Mouse (Mus musculus) liver, embryonic 11.5 days (tissue): ENCODE data around the gene Ap4e1. TPM values are rescaled to one million over a fixed set of nuclear protein-coding genes. Genes with fewer than 3 reads are reported as not detected.

Experiments
- ATAC-seq: fragments of 200-750 bp; cut with Nextera tagmentation; replicated peaks from 2 replicates; pipeline ENCODE4 v1.8.0; 2017; ENCODE audit warnings: moderate number of reproducible peaks, mild to moderate bottlenecking, moderate TSS enrichment, moderate library complexity; ENCODE audit not compliant: low FRiP score
- DNase-seq: peaks from one replicate; pipeline ENCODE4 v3.0.0-alpha.2; 2017; ENCODE audit warnings: low spot score
- H3K27ac ChIP-seq: fragments of 300-500 bp; sonication (generic); 2 replicates; pipeline ENCODE4 v1.5.1; 2014; ENCODE audit warnings: mild to moderate bottlenecking, low read depth, low read length, control low read depth
- H3K27me3 ChIP-seq: fragments of 300-500 bp; sonication (generic); replicated peaks from 2 replicates; pipeline ENCODE4 v1.6.1; 2014; ENCODE audit warnings: low read length, mixed read lengths; ENCODE audit not compliant: control insufficient read depth, insufficient read depth
- H3K36me3 ChIP-seq: fragments of 300-500 bp; sonication (generic); 2 replicates; pipeline ENCODE4 v1.6.1; 2014; ENCODE audit warnings: mild to moderate bottlenecking, low read length, moderate library complexity, mixed read lengths; ENCODE audit not compliant: control insufficient read depth, insufficient read depth
- H3K4me1 ChIP-seq: fragments of 300-500 bp; sonication (generic); replicated peaks from 2 replicates; pipeline ENCODE4 v1.6.1; 2014; ENCODE audit warnings: low read length, mixed read lengths; ENCODE audit not compliant: control insufficient read depth, insufficient read depth
- H3K4me2 ChIP-seq: fragments of 300-500 bp; sonication (generic); 2 replicates; pipeline ENCODE4 v1.6.1; 2014; ENCODE audit warnings: mild to moderate bottlenecking, control low read depth, moderate library complexity
- H3K4me3 ChIP-seq: fragments of 300-500 bp; sonication (generic); 2 replicates; pipeline ENCODE4 v1.5.1; 2014; ENCODE audit warnings: low read depth, low read length, control low read depth
- H3K9ac ChIP-seq: fragments of 300-500 bp; sonication (generic); 2 replicates; pipeline ENCODE4 v1.6.1; 2014; ENCODE audit warnings: low read depth, low read length, control low read depth
- H3K9me3 ChIP-seq: fragments of 300-500 bp; sonication (generic); 2 replicates; pipeline ENCODE4 v1.6.1; 2016; ENCODE audit warnings: low read length, inconsistent platforms, mixed read lengths; ENCODE audit not compliant: control insufficient read depth
- WGBS: fragments of 180-500 bp; shearing (Covaris S2); extraction: QIAGEN DNeasy Blood & Tissue Kit; methylation state at CpG from one replicate; pipeline ENCODE4 v1.1.7; 2014; 5-methylcytosine and 5-hydroxymethylcytosine counted together
- polyA plus RNA-seq: library from polyadenylated mRNA; unstranded; fragments of >200 nt; fragmentation: Nextera tagmentation; extraction: Ambion mirVana; gene quantifications from 2 replicates; pipeline ENCODE4 v1.2.1, GENCODE M21; 2014

Gene Ap4e1
- 13.3 and 13.9 TPM in 2 replicates for polyA plus RNA-seq

DNA sequence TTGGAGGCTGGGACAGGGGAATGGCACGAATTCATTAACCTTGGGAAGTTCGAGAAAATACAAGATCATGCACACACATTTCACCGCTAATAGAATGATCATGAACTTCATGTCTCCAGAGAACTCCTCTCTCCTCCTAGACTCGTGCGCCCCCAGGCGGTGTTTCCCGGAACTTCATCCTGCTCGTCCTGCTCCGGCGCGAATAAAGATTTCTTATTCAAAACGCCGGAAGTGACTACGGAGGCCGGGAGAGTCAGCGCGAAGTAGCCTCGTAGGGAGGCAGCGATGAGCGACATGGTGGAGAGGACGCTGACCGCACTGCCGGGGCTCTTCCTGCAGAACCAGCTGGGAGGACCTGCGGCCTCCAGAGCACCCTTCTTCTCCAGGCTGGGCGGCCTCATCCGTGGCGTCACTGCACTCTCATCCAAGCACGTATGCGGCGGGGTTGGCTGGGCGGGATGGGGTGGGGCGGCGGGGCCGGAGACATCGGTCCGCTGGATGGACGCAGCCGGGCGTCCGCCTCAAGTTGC, at the start of gene Ap4e1:
TSS of gene Ap4e1 (plus strand) at position 249 of the 530 bp plus-strand sequence.
- peaks cover 6% of the 10 kb centered on the region for H3K4me1 ChIP-seq
- peak; percentile 99 for DNase-seq
- peak within 1 kb of the TSS; percentile 80 for H3K4me3 ChIP-seq
- peak within 1 kb of the TSS; percentile 78 for H3K4me2 ChIP-seq
- no peaks in the 10 kb centered on the region for H3K27me3 ChIP-seq
- no peaks in the 10 kb centered on the region for H3K9me3 ChIP-seq
- ATAC-seq = peak; percentile 84
- WGBS = under 1% methylated on average over 40 of the region's 40 CpGs
- no peak within 1 kb of the TSS for H3K27ac ChIP-seq
- H3K36me3 ChIP-seq = peaks cover 4% of the 10 kb centered on the region
- peak within 1 kb of the TSS; percentile 70 for H3K9ac ChIP-seq

DNA sequence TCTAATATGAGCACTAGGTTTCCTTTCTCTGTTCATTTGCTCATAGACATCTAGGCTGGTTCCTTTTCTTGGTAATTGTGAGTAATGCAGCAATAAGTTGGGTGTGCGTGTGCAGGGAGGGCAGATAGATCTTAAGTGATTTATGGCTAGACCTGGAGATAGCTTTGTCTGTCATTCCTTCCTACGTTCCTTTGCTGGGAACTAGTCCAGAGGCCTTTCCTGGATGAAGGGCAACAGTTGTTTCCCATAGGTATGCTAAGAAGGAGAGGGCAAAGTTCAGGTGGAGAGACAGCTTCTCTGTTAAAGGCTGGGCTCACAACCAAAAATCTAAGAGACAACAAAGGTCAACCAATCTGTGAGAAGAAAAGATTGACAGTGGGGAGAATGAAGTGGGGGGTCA, 46.8 kb upstream of the Ap4e1 start:
- Histone ChIP-seq H3K36me3 (no peaks in the 10 kb centered on the region), H3K4me1 (no peaks in the 10 kb centered on the region), H3K27ac (no peak overlapping the region), H3K9ac (no peak overlapping the region), H3K27me3 (no peaks in the 10 kb centered on the region), H3K9me3 (no peaks in the 10 kb centered on the region), H3K4me3 (no peak overlapping the region), H3K4me2 (no peak overlapping the region)
- ATAC-seq (no peak), DNase-seq (no peak)
- 81% methylated on average over 2 of the region's 2 CpGs for WGBS

DNA sequence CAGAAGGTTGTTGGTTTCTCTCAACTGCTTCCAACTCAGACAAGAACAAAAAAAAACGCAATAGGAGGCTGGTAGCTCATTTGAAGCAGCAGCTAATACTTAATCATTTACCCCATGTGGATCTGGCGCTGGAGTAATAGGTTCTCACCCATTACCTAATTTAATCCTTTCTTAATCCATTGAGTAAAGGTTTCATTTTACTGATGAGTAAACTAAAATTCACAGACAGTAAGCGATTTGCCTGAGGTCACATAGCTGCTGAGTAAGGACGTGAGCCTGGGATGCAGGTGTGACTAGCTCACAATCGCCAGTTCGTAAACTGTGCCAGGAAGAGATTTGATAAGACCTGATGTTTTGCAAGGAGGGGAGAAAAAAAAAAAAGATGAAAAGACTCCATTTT, 31.1 kb upstream of the Ap4e1 start:
- no peaks in the 10 kb centered on the region for H3K9me3 ChIP-seq
- H3K9ac ChIP-seq = no peak overlapping the region
- no peaks in the 10 kb centered on the region for H3K4me1 ChIP-seq
- WGBS = 64% methylated on average over 6 of the region's 6 CpGs
- H3K27ac ChIP-seq = no peak overlapping the region
- H3K36me3 ChIP-seq = no peaks in the 10 kb centered on the region
- DNase-seq (no peak), ATAC-seq (no peak)
- no peak overlapping the region for H3K4me2 ChIP-seq
- no peak overlapping the region for H3K4me3 ChIP-seq
- no peaks in the 10 kb centered on the region for H3K27me3 ChIP-seq

DNA sequence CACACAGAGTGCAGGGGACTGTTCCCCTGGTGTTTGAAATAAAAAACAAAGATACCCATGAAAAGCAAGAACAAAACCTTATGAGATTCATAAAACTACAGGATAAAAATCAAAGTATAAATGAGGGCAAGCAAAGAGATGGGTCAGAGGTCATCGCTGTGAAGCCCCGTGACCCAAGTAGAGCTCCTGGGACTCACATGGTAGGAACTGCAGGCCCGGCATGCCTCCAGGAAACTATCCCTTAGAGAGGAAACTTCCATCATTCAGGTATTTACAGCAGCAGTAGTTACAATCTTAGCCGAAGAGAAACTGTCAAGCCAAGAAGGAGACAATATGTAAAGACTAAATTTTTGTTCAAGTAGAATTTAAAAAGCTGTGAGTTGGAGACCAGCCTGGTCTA, 25.3 kb upstream of the Ap4e1 start:
- ATAC-seq = no peak
- no peak overlapping the region for H3K4me3 ChIP-seq

DNA sequence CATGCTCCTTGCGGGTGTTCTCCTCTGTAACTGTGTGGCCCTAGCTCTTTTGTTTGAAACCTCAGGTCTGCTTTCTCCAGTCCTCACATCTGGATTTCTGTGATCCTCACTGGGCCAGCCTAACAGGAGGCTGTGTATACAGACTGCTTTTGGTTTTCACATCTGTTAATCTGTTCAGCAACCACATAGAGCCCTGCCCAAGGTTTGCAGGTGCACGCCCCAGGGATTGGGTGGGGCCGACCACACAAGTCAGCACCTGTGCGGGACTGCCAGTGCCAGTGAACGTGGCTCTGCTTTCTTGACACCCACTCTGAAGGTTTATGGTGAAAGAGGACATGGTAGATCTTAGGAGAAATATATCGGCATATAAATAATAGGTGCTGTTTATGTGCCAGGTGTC, 18.6 kb upstream of the Ap4e1 start:
- H3K9ac ChIP-seq = no peak overlapping the region
- H3K4me3 ChIP-seq = no peak overlapping the region
- 79% methylated on average over 6 of the region's 6 CpGs for whole genome bisulfite sequencing
- no peaks in the 10 kb centered on the region for H3K27me3 ChIP-seq
- no peaks in the 10 kb centered on the region for H3K36me3 ChIP-seq
- DNase-seq = no peak
- no peak overlapping the region for H3K4me2 ChIP-seq
- no peaks in the 10 kb centered on the region for H3K9me3 ChIP-seq
- no peak for ATAC-seq
- no peaks in the 10 kb centered on the region for H3K4me1 ChIP-seq
- no peak overlapping the region for H3K27ac ChIP-seq

More for the DNA sequence above, 25.3 kb upstream of the Ap4e1 start:
- no peaks in the 10 kb centered on the region for H3K4me1 ChIP-seq
- no peaks in the 10 kb centered on the region for H3K9me3 ChIP-seq
- 71% methylated on average over 4 of the region's 4 CpGs for WGBS
- no peak for DNase-seq
- no peak overlapping the region for H3K9ac ChIP-seq
- no peak overlapping the region for H3K27ac ChIP-seq
- no peak overlapping the region for H3K4me2 ChIP-seq
- H3K27me3 ChIP-seq = no peaks in the 10 kb centered on the region
- no peaks in the 10 kb centered on the region for H3K36me3 ChIP-seq

DNA sequence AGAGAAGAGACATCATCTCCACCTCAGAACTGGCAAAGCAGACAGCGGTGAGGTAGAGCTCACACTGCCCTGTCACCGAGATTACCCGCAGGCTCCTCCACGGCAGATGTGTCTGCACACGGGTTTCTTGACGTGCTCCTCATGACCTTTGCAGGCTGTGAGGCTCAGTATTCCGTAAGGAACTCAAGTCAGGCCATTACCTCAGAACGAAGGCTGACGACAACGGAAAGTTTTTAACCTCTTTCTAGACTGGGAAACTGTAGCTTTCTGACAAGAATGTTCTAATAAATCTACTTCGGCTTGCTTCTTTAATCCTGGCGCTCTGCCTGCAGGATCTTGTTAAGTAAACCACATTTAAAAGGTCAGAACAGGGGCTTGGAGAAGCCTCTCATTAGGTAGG, 15.8 kb upstream of the Ap4e1 start:
- Histone ChIP-seq H3K27me3 (no peaks in the 10 kb centered on the region), H3K4me3 (no peak overlapping the region), H3K4me1 (no peaks in the 10 kb centered on the region), H3K27ac (no peak overlapping the region), H3K4me2 (no peak overlapping the region), H3K36me3 (no peaks in the 10 kb centered on the region), H3K9ac (no peak overlapping the region), H3K9me3 (no peaks in the 10 kb centered on the region)
- 66% methylated on average over 12 of the region's 12 CpGs for WGBS
- ATAC-seq (no peak), DNase-seq (no peak)

DNA sequence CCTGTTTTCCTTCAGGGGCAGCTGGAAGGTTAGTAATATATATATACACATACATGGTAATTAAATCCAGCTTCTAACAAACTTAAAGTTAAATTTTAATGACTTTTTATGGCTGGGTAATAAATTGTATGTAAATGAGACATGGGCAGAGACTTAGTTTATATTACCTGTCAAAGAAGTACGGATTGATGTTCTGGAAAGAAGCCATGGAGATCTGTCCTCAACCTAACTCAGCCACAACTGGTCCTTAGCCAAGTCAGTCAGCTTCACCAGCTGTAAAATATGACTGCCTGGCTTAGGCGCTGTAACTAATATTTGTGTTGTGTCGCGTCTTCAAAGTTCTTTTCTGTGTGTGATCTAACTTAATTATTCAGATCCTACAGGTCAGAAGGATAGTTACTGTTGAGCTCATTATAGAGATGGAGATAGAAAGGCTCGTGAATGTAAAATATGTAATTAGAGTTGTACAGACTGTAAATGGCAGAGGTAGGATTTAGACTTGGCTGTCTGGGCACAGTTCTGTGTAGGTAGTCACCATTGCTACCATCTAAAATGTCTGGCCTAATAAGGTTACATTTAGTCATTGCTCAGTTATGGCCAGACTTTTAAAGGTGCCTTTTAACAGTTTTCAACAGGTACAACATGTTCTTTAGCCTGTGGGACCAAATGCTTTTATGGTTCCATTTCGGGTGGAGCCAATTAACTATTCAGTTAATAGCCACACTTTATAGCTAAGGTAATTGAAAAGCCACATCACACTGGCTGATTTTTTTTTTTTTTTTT, 13.9 kb upstream of the Ap4e1 start:
- Histone ChIP-seq H3K36me3 (no peaks in the 10 kb centered on the region), H3K4me1 (no peaks in the 10 kb centered on the region), H3K4me3 (no peak overlapping the region), H3K27ac (no peak overlapping the region), H3K4me2 (no peak overlapping the region), H3K27me3 (no peaks in the 10 kb centered on the region), H3K9me3 (no peaks in the 10 kb centered on the region), H3K9ac (no peak overlapping the region)
- 77% methylated on average over 6 of the region's 6 CpGs for WGBS
- ATAC-seq = no peak
- no peak for DNase-seq

DNA sequence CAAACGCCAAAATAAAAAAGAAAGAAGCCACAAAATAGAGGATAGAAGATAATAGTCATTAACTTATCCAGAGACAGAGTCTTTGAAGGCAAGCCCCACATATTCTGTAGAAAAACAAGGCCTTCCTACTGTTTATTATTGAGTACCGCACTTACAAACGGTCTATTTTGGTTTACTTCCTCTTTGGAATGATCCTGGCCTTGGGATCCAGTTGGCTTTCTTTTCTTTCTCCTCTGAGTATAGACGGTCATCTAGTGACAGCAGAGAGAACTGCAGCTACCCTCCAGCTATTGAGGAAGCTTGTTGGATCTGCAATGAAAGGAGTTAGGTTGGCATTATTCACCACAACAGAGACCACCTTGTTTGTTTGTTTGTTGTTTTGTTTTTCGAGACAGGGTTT, 11.8 kb upstream of the Ap4e1 start:
- WGBS = 18% methylated on average over 5 of the region's 5 CpGs
- H3K27me3 ChIP-seq = no peaks in the 10 kb centered on the region
- H3K4me2 ChIP-seq = peak overlapping the region; percentile 25; the same call in 1 of the 2 replicates
- no peak overlapping the region for H3K27ac ChIP-seq
- H3K4me3 ChIP-seq = no peak overlapping the region
- no peak for DNase-seq
- no peaks in the 10 kb centered on the region for H3K4me1 ChIP-seq
- no peaks in the 10 kb centered on the region for H3K9me3 ChIP-seq
- no peak overlapping the region for H3K9ac ChIP-seq
- H3K36me3 ChIP-seq = no peaks in the 10 kb centered on the region
- no peak for ATAC-seq

DNA sequence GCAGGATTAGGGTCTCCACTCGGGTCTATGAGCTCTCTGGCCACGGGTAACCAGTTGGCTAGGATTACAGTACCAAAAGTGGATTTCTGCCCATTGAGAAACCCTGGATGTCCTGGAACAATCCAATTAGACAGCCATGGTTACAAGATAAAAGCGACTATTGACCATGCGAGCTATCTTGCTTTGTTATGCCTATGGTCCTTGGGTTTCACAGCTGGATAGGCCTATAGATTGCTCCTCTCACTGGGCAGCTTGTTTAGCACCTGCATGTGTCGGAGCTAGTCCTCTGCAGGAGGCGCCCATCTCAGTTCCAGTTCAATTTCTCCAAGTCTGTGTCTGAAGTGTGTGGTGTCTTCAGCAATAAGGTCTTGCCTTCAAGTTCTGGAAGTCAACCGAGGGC, 10.3 kb upstream of the Ap4e1 start:
- Histone ChIP-seq H3K4me2 (no peak overlapping the region), H3K9me3 (no peaks in the 10 kb centered on the region), H3K27me3 (no peaks in the 10 kb centered on the region), H3K4me3 (no peak overlapping the region), H3K4me1 (no peaks in the 10 kb centered on the region), H3K27ac (no peak overlapping the region), H3K9ac (no peak overlapping the region), H3K36me3 (no peaks in the 10 kb centered on the region)
- WGBS = 70% methylated on average over 7 of the region's 7 CpGs
- no peak for DNase-seq
- ATAC-seq = no peak
